Mouse (Mus musculus): ENCODE data around the gene Cntn5.

Gene Cntn5

GRCm38 (mm10) chr9:10229716-10230115 lies 674.9 kb downstream of the Cntn5 start:
- DNase-seq (ENCODE audit: low spot score) = no peak

DNA sequence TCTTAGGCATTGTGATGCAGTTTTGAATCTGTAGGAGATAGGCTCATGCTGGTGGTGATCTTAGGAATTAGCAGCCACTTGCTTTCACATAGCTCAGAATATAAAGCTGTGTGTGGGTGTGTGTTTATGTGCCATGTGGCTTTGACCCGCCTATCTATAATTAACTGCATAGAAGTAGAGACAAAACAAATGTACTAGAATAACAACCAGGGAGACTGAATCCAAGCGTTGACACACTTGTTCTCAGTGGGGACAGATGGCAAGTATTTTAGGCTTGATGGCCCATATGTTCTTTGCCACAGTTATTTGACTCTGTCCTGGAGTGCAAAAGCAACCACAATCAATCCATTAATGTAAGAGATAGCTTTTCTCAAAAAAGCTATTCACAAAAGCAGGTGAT lies 678.6 kb downstream of the Cntn5 start:
- no peak for DNase-seq (ENCODE audit: low spot score)

GRCm38 (mm10) chr9:10186063-10186462 lies 718.5 kb downstream of the Cntn5 start:
- no peak for DNase-seq (ENCODE audit: low spot score)

GRCm38 (mm10) chr9:10170526-10170925 lies 734.0 kb downstream of the Cntn5 start:
- DNase-seq (ENCODE audit: low spot score) = no peak

DNA sequence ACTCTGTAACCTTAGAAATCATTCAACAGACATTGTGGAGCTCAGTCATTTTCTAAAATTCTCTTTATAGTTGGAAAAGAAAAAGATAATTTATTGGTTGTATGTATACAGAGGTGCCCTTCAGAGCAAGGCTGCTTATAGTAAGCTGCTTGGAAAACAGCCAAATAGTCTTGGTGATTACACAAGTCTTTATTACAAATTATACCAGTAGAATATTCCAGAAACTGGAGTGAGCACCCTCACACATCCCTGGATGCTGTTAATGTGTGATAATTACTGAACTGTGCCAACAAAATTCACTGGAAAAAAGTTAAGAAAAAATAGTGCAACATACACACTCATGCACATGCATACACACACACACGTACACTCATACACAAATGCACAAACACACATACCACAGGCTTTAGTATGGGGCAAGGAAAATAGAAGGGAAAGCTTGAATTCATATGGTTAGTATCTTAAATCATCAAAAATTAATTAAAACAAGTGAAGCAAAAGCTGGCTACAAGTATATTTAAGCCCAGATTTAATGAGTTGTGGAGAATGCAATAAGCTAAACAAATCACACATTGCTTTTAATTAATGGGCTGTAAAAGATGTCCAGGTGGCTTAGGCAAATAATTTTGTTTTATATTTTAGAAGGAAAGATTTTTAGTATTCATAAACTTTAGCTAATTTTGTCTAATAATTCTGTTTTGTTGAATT lies 783.1 kb downstream of the Cntn5 start:
- no peak for DNase-seq (ENCODE audit: low spot score)

GRCm38 (mm10) chr9:10116581-10116980 lies 788.0 kb downstream of the Cntn5 start:
- no peak for DNase-seq (ENCODE audit: low spot score)

DNA sequence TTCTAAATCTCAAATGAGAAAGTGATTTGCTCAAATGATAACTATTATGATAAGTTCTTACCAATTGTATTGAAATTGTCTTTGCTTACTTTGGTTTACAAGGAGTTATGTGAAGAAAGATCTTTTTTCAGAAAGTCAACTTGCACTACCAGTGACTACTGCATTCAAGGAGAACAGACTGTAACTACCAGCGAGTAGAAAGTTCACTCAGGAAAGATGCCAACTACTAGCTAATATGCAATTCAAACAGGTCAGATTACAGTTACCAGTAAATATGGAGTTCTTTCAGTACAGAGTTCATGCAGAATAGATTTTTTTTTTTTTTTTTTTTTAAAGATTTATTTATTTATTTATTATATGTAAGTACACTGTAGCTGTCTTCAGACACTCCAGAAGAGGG lies 795.4 kb downstream of the Cntn5 start:
- no peak for DNase-seq (ENCODE audit: low spot score)

DNA sequence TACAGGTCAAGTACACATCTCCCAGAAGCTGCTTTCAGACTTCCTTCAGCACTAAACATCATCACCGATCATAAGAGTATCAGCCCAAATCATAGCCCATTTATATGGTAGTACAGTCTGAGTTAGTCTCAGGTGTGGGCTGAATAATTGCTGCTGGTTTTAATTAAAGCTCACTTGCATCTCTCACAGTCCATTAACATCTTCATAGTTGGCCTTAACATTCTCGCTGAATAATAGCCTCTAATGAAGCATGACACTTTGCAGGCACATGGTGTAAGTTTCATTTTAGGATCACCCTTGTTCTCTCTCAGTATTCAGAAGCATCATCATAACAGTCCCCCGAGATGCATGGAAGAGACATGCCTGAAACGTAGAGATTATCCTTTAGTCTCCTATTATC lies 796.7 kb downstream of the Cntn5 start:
- DNase-seq (ENCODE audit: low spot score) = no peak

DNA sequence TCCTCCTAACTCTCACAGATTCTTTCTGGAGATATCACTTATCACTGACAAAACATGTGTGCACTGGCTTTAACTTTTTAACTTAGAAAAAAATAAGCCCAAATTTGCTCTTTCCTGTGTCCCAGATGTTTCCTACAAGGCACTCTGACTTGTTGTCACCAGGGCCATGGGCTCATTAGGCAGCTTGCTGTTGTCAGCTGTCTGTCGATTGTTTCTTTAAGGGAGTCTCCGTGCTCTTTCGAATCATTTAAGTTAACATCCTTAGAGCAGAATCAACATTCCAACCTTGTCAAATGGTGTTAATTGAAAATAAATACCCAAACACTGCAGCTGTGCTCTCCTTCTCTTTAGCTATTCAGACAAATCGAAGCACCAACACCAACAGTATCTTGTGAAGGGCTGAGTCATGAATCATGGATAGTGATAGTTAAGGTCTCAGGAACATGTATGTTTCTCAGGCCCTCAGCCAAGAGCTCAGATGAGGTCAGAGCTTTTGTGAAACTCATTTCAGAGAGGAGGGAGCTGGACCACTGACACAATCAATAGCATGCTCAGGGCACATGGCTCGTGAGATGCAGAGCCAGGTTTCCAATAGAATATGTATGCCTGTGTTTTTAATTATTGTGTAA lies 802.6 kb downstream of the Cntn5 start:
- no peak for DNase-seq (ENCODE audit: low spot score)

- DNase-seq (ENCODE audit: low spot score) = no peak
Measured at GRCm38 (mm10) chr9:10076282-10076681, 828.3 kb downstream of the Cntn5 start.

DNA sequence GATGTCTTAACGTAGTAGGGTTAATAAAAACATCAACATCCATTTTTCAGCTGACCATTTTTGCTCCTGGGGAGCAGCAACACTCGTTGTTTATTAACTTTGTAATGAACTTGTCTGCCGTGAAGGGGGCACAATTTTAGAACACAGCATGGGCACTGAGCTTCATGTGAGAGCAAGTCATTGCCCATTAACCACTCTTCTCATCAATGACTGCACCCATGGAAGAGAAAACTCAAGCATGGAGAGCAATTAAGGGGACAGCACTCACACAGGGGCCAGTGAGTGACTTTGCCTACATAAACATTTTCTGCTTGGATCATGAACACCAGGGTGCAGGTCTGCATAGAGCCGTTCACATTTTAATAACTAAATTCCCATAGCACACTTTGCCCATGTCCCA lies 831.2 kb downstream of the Cntn5 start:
- DNase-seq (ENCODE audit: low spot score) = no peak

DNA sequence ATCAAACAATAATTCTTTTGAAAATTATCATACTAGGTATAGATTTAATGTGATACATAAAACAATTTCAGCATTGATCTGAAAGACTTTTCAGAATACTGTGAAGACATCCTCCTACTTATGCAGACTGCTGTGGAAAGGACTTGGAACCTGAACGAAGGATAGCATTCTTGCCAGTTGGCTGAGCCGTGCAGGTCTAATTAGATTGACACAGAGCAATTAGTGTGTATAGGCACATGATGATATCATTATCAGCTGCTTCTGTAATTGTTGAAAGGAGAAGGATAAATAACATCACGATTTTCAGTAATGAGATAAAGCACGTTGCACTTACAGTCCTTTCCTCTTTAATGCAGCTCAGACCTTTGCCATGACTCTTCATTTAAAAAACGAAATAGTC lies 831.7 kb downstream of the Cntn5 start:
- DNase-seq (ENCODE audit: low spot score) = no peak

DNA sequence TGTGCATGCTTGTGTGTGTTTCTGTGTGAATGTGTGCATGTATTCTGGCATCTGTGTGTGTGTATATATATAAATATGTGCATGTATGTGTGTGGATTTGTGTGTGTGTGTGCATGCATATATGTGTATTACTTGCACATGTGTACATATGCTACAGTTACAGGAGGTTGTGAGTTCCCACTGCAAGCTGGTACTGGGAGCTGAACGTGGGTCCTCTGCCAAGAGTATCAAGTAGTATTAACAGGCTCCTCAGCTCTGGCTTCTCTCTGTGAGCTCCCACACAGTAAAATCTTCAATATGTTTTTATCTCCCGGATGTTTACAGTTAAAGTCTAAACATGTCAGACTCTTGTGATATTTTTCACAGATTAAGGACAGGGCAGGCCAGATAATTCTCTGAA lies 833.3 kb downstream of the Cntn5 start:
- DNase-seq (ENCODE audit: low spot score) = no peak

GRCm38 (mm10) chr9:10044969-10045789 lies 859.4 kb downstream of the Cntn5 start:
- DNase-seq (ENCODE audit: low spot score) = no peak

DNA sequence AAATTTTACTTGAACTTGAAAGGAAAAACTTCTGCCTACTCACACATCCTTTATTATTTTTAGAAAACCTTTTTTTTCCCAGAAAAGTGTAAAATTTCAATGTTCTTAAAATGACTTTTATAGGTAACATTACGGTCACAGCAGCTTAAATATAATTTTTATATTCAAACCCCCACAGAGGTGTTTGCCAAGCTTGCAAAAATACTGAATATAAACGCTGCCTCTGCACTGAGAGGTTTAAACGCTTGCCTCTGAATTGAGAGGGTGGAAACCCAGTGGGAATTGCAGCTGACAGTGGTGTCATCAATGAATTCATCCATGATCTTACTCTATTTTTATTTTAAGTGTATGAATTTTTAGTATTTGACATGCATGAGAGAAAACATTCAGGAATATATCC lies 861.6 kb downstream of the Cntn5 start:
- DNase-seq (ENCODE audit: low spot score) = no peak

- no peak for DNase-seq (ENCODE audit: low spot score)
Measured at GRCm38 (mm10) chr9:10015129-10015528, 889.4 kb downstream of the Cntn5 start.

DNA sequence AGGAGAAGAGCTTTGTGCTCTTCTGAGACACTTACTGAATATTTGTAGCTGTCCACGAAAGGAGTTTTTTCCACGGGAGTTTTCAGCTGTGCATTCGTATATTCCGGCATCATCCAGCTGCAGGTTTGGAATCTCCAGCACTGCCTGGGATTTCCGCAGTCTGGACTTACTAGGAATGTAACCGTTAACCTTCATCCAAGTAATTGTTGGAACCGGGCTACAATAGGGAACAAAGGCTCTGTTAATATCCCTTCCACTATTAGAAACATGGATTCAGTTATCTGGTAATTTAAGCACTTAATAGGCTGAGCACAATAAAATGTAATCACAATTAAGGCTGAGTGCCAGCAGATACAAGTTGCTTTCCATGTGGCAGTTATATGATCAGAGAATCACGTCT lies 920.5 kb downstream of the Cntn5 start:
- DNase-seq (ENCODE audit: low spot score) = no peak

GRCm38 (mm10) chr9:9983220-9983619 lies 921.4 kb downstream of the Cntn5 start:
- DNase-seq (ENCODE audit: low spot score) = no peak

- no peak for DNase-seq (ENCODE audit: low spot score)
Measured at GRCm38 (mm10) chr9:9965370-9965769, 939.2 kb downstream of the Cntn5 start.

DNA sequence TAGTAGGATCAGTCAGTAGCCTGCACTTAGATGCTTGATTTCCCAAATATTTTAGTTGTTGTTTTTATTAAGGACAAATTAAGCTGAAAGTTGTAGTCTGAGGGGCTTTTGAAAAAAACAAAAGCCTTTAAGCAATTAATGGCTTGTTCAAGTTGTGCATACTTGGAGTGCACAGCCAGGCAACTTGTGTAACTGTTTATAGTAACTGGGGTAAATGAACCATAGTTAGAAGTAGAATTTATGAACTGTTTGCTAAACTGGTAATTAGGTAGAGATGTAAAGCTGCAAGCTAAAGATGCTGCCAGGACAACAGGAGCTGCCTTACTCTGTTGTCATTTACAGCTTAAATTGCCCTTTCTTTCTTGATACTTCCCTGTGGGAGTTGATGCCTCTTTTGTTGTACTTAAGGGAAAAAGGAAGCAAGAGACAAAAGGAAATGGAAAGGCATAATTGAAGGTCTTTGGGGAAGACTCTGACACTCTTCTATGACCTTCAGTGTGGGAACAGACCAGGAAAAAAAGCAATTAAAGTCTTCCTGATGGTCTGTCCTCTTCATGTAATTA lies 943.9 kb downstream of the Cntn5 start:
- no peak for DNase-seq (ENCODE audit: low spot score)

- DNase-seq (ENCODE audit: low spot score) = no peak
Measured at GRCm38 (mm10) chr9:9949346-9949745, 955.2 kb downstream of the Cntn5 start.

GRCm38 (mm10) chr9:9944872-9945271 lies 959.7 kb downstream of the Cntn5 start:
- no peak for DNase-seq (ENCODE audit: low spot score)

Data from embryo, embryonic 10 days (tissue).